Mouse (Mus musculus): ENCODE measurements around the gene Crybb2.

GRCm38 (mm10) chr5:113105481-113105880 lies 35.6 kb upstream of the Crybb2 start:
- TF ChIP-seq CTCF (IDR thresholded peaks at IDR 0.05; ENCODE audit: low read depth) = no peak
- TF ChIP-seq EP300 (IDR thresholded peaks at IDR 0.05; ENCODE audit: low read depth) = no peak

Measured in heart, postnatal 0 days (tissue).